Mouse (Mus musculus) gastrocnemius, postnatal 36 days (tissue): ENCODE measurements around the gene Ndufaf2. TPM values are rescaled to one million over a fixed set of nuclear protein-coding genes. Genes with fewer than 3 reads are reported as not detected.

Experiments used
- DNase-seq, 2 experiments: peaks; one replicate each; pipeline ENCODE4 v3.0.0; 2022
- intact Hi-C: fragments of 180-260 bp; cut with DNase I; formaldehyde crosslinking; loops from one replicate; pipeline ENCODE4 v1.15.1; 2025
- total RNA-seq, 2 experiments: library from RNA; stranded (reverse); gene quantifications; 2 replicates each; pipeline ENCODE4 v1.2.3; 2021

Gene Ndufaf2
- total RNA-seq, 2 experiments from 2014 or later = 13.3 to 17.3 TPM

- peak in 1 of 2 experiments; percentile 50 for DNase-seq
- intact Hi-C loops = loop anchor here (5.0 kb wide), 2 partner anchors 111 to 1041 kb away; partner anchors contain the start of gene Smim15
These were observed 5.6 kb downstream of the Ndufaf2 start for GRCm38 (mm10) chr13:108152650-108153372.

GRCm38 (mm10) chr13:108151782-108152181 lies 6.6 kb downstream of the Ndufaf2 start:
- intact Hi-C loops = loop anchor here (5.0 kb wide), 2 partner anchors 109 to 1039 kb away; partner anchors contain the start of gene Smim15
- DNase-seq = no peak

GRCm38 (mm10) chr13:108144086-108144485 lies 14.3 kb downstream of the Ndufaf2 start:
- intact Hi-C loops = no loop called here
- no peak for DNase-seq

GRCm38 (mm10) chr13:108138403-108138977 lies 19.9 kb downstream of the Ndufaf2 start:
- DNase-seq = no peak
- intact Hi-C loops = no loop called here

- intact Hi-C loops = no loop called here
- no peak for DNase-seq
These were observed 22.8 kb downstream of the Ndufaf2 start for GRCm38 (mm10) chr13:108135617-108136016.

GRCm38 (mm10) chr13:108132031-108132819 lies 26.2 kb downstream of the Ndufaf2 start:
- DNase-seq = no peak
- intact Hi-C loops = no loop called here

- intact Hi-C loops = no loop called here
- DNase-seq = no peak
These were observed 27.7 kb downstream of the Ndufaf2 start for GRCm38 (mm10) chr13:108130737-108131136.

- intact Hi-C loops = no loop called here
- DNase-seq = no peak
These were observed 29.4 kb downstream of the Ndufaf2 start for GRCm38 (mm10) chr13:108129070-108129469.

GRCm38 (mm10) chr13:108127883-108128282 lies 30.5 kb downstream of the Ndufaf2 start:
- intact Hi-C loops = no loop called here
- DNase-seq = no peak

GRCm38 (mm10) chr13:108127130-108127529 lies 31.3 kb downstream of the Ndufaf2 start:
- intact Hi-C loops = no loop called here
- DNase-seq = no peak

GRCm38 (mm10) chr13:108126246-108126645 lies 32.2 kb downstream of the Ndufaf2 start:
- DNase-seq = no peak
- intact Hi-C loops = no loop called here

GRCm38 (mm10) chr13:108124096-108124495 lies 34.3 kb downstream of the Ndufaf2 start:
- no peak for DNase-seq
- intact Hi-C loops = no loop called here

GRCm38 (mm10) chr13:108123109-108123723 lies 35.2 kb downstream of the Ndufaf2 start:
- intact Hi-C loops = no loop called here
- DNase-seq = no peak

- intact Hi-C loops = no loop called here
- no peak for DNase-seq
These were observed 38.8 kb downstream of the Ndufaf2 start for GRCm38 (mm10) chr13:108119411-108120310.

- intact Hi-C loops = no loop called here
- no peak for DNase-seq
These were observed 40.2 kb downstream of the Ndufaf2 start for GRCm38 (mm10) chr13:108118188-108118587.

GRCm38 (mm10) chr13:108117654-108118053 lies 40.8 kb downstream of the Ndufaf2 start:
- intact Hi-C loops = no loop called here
- DNase-seq = no peak

GRCm38 (mm10) chr13:108114257-108114656 lies 44.2 kb downstream of the Ndufaf2 start:
- no peak for DNase-seq
- intact Hi-C loops = no loop called here

- no peak for DNase-seq
- intact Hi-C loops = no loop called here
These were observed 44.9 kb downstream of the Ndufaf2 start for GRCm38 (mm10) chr13:108113536-108113935.

- no peak for DNase-seq
- intact Hi-C loops = no loop called here
These were observed 47.5 kb downstream of the Ndufaf2 start for GRCm38 (mm10) chr13:108110929-108111328.

- intact Hi-C loops = no loop called here
- no peak for DNase-seq
These were observed 57.7 kb downstream of the Ndufaf2 start for GRCm38 (mm10) chr13:108100700-108101099.
